Comparison of ENCODE assay signal across 10 mouse cellular contexts in genomic region chr1:44591742-44592141, GRCm38 (mm10). TPM values are rescaled to one million over a fixed set of nuclear protein-coding genes. Genes with fewer than 3 reads are reported as not detected.
DNase-seq lines count a peak whose midpoint lies in the region; ATAC-seq and TF ChIP-seq lines count a peak whose summit lies in the region.
"Had no signal": no experiment of that assay in that cellular context is flagged by ENCODE, and none has a peak within 500 bp of the region (broad histone marks: within the 10 kb centered on the region; RNA-seq: fewer than 3 reads in every experiment).

No protein-coding gene starts in this region.

- H3K4me1 ChIP-seq in kidney, adult 2 months (ENCODE audit: control insufficient read depth, insufficient read depth, low read length): no peaks in the 10 kb centered on the region
- peaks cover 10% of the 10 kb centered on the region for H3K4me1 ChIP-seq in embryonic facial prominence, embryonic 10.5 days
- peaks cover 5% of the 10 kb centered on the region; the same call in 1 of the 2 replicates for H3K4me1 ChIP-seq in heart, embryonic 15.5 days (replicated peaks)
- peaks cover 4% of the 10 kb centered on the region for H3K4me1 ChIP-seq in midbrain, embryonic 12.5 days

- no peak overlapping the region for H3K4me3 ChIP-seq in kidney, adult 2 months (ENCODE audit: insufficient read depth, low read depth, low read length)
- no peak overlapping the region for H3K4me3 ChIP-seq in embryonic facial prominence, embryonic 10.5 days
- H3K4me3 ChIP-seq in heart, embryonic 15.5 days: no peak overlapping the region
- no peak overlapping the region for H3K4me3 ChIP-seq in midbrain, embryonic 12.5 days
- H3K4me3 ChIP-seq in gastrocnemius, adult 2 months: no peak overlapping the region

- 65% methylated on average over 3 of the region's 3 CpGs for WGBS in kidney, adult 2 months
- WGBS in embryonic facial prominence, embryonic 10.5 days: 13% methylated on average over 3 of the region's 3 CpGs
- WGBS in heart, embryonic 15.5 days: 20% methylated on average over 3 of the region's 3 CpGs
- 4% methylated on average over 3 of the region's 3 CpGs for WGBS in midbrain, embryonic 12.5 days

- H3K9ac ChIP-seq in heart, embryonic 15.5 days: no peak overlapping the region
- H3K9ac ChIP-seq in midbrain, embryonic 12.5 days (replicated peaks): no peak overlapping the region

- H3K27ac ChIP-seq in kidney, adult 2 months (ENCODE audit: insufficient read depth, low read depth, low read length): no peak overlapping the region
- no peak overlapping the region for H3K27ac ChIP-seq in embryonic facial prominence, embryonic 10.5 days (replicated peaks)
- H3K27ac ChIP-seq in heart, embryonic 15.5 days: no peak overlapping the region; the same call in 1 of the 2 replicates
- no peak overlapping the region for H3K27ac ChIP-seq in midbrain, embryonic 12.5 days (replicated peaks)
- no peak overlapping the region for H3K27ac ChIP-seq in gastrocnemius, adult 2 months

- H3K9me3 ChIP-seq in embryonic facial prominence, embryonic 10.5 days: no peaks in the 10 kb centered on the region
- H3K9me3 ChIP-seq in heart, embryonic 15.5 days (replicated peaks): no peaks in the 10 kb centered on the region
- H3K9me3 ChIP-seq in midbrain, embryonic 12.5 days: no peaks in the 10 kb centered on the region

- TF ChIP-seq POLR2A in kidney, adult 2 months (IDR thresholded peaks at IDR 0.05; ENCODE audit: low read depth, low read length): no peak

- no peak for TF ChIP-seq CTCF in kidney, adult 2 months (conservative IDR thresholded peaks at IDR 0.05; ENCODE audit: insufficient read depth, insufficient read length, low read depth, low read length)
- TF ChIP-seq CTCF in gastrocnemius, adult 2 months (IDR thresholded peaks at IDR 0.05): no peak

- intact Hi-C loops in gastrocnemius, adult 2 months (cut with DNase I): no loop called here

- H3K4me2 ChIP-seq in heart, embryonic 15.5 days: no peak overlapping the region
- H3K4me2 ChIP-seq in midbrain, embryonic 12.5 days (replicated peaks): no peak overlapping the region

- no peaks in the 10 kb centered on the region for H3K36me3 ChIP-seq in kidney, adult 2 months (ENCODE audit: control insufficient read depth, insufficient read depth, low read length)
- H3K36me3 ChIP-seq in embryonic facial prominence, embryonic 10.5 days (replicated peaks): no peaks in the 10 kb centered on the region
- no peaks in the 10 kb centered on the region for H3K36me3 ChIP-seq in heart, embryonic 15.5 days
- H3K36me3 ChIP-seq in midbrain, embryonic 12.5 days: no peaks in the 10 kb centered on the region

- ATAC-seq in heart, embryonic 15.5 days (replicated peaks; ENCODE audit: insufficient number of reproducible peaks, insufficient read depth, low FRiP score, low read depth): peak; percentile 67; the same call in 1 of the 2 replicates
- ATAC-seq in midbrain, embryonic 12.5 days (ENCODE audit: low FRiP score, low read depth): peak; percentile 86

- H3K27me3 ChIP-seq in kidney, adult 2 months (replicated peaks; ENCODE audit: control insufficient read depth, insufficient read depth, low read length): no peaks in the 10 kb centered on the region
- H3K27me3 ChIP-seq in embryonic facial prominence, embryonic 10.5 days (replicated peaks; ENCODE audit: low read depth, poor library complexity, severe bottlenecking): no peaks in the 10 kb centered on the region
- H3K27me3 ChIP-seq in heart, embryonic 15.5 days: no peaks in the 10 kb centered on the region
- no peaks in the 10 kb centered on the region for H3K27me3 ChIP-seq in midbrain, embryonic 12.5 days

- DNase-seq in kidney, adult 2 months: peak; percentile 5
- DNase-seq in kidney, postnatal 36 days: no peak
- peak; percentile 24 for DNase-seq in embryonic facial prominence, embryonic 10.5 days (ENCODE audit: low spot score)
- DNase-seq in adrenal gland, postnatal 36 days: no peak
- no peak for DNase-seq in gastrocnemius, adult 2 months
- no peak for DNase-seq in spleen, adult 18-20 months
- DNase-seq: right cerebral cortex, adult 18-20 months; thymus, postnatal 36 days had no signal

RNA-seq across cellular contexts. Expression of gene Gulp1, which starts 40.4 kb away (rescaled TPM):
- 3.2 and 3.3 TPM in 2 replicates for polyA plus RNA-seq in kidney, adult 2 months (2012; rRNA removed)
- polyA plus RNA-seq in embryonic facial prominence, embryonic 10.5 days (2016; fragmentation: Nextera tagmentation; extraction: Ambion mirVana): 22.0 and 24.9 TPM in 2 replicates
- polyA plus RNA-seq in heart, embryonic 15.5 days (2015; fragmentation: Nextera tagmentation; extraction: Ambion mirVana): 11.4 and 12.7 TPM in 2 replicates
- 21.3 and 27.3 TPM in 2 replicates for polyA plus RNA-seq in midbrain, embryonic 12.5 days (2016; fragmentation: Nextera tagmentation; extraction: Ambion mirVana)
- 10 to 100 TPM; 37.0 to 65.8 TPM for total RNA-seq in adrenal gland, postnatal 36 days (2021)
- total RNA-seq in gastrocnemius, adult 2 months (2021): 1 to 10 TPM; 3.8 to 5.5 TPM

Comparison
In these comparisons a context has a peak if more than half of its experiments do, and no peak if none do; other contexts are left out.
1. DNase-seq: peak in kidney, adult 2 months (single experiment) and embryonic facial prominence, embryonic 10.5 days (single experiment); none in kidney, postnatal 36 days (0 of 2), adrenal gland, postnatal 36 days (0 of 2), gastrocnemius, adult 2 months (single experiment) and spleen, adult 18-20 months (0 of 2).